Mouse (Mus musculus) T-cell, adult 66 days (primary cell): Measurements from ENCODE around the gene Smarcd3. TPM values are rescaled to one million over a fixed set of nuclear protein-coding genes. Genes with fewer than 3 reads are reported as not detected.

ENCODE experiments used
- total RNA-seq, 2 experiments: library from RNA; stranded (reverse); gene quantifications; 3 replicates in 1 of 2; 4 replicates in 1 of 2; pipeline ENCODE4 v1.2.4; 2023

The Smarcd3 gene
- total RNA-seq, result under 1 TPM in 1 of 2 experiments, not detected in 1; 0.32 TPM

GRCm38 (mm10) chr5:24623986-24624821 lies at the start of gene Smarcd3:
Smarcd3 (minus strand) TSS chr5:24624411.

GRCm38 (mm10) chr5:24586547-24587199 lies 37.5 kb downstream of the Smarcd3 start, which contains the start of gene Chpf2:
Chpf2 (plus strand) TSS chr5:24586741.

GRCm38 (mm10) chr5:24577183-24577929 lies 46.9 kb downstream of the Smarcd3 start, which contains the start of gene Abcf2:
Abcf2 (minus strand) TSS chr5:24577467.

GRCm38 (mm10) chr5:24556709-24557108 lies 67.5 kb downstream of the Smarcd3 start, which contains the start of gene 4931409K22Rik:
4931409K22Rik (minus strand) TSS chr5:24556809.

Other genes starting within 250 kb of the Smarcd3 start
- under 1 TPM; 0.18 to 0.50 TPM for gene Atg9b, start 232.3 kb downstream of the Smarcd3 start, total RNA-seq
- gene Abcb8, start 230.7 kb downstream of the Smarcd3 start, total RNA-seq, result 10 to 100 TPM; 20.7 to 25.5 TPM
- gene Asic3, start 211.0 kb downstream of the Smarcd3 start, total RNA-seq, result under 1 TPM in 1 of 2 experiments, not detected in 1; 0.62 TPM
- gene Cdk5, start 200.9 kb downstream of the Smarcd3 start, total RNA-seq, result 10 to 100 TPM; 29.6 to 43.1 TPM
- gene Slc4a2, start 200.6 kb downstream of the Smarcd3 start, total RNA-seq, result 10 to 100 TPM; 53.8 to 84.9 TPM
- 100 to 1,000 TPM in 1 of 2 experiments, 10 to 100 TPM in 1; 90.8 to 104 TPM for gene Fastk, start 179.1 kb downstream of the Smarcd3 start, total RNA-seq
- gene Tmub1, start 176.6 kb downstream of the Smarcd3 start, total RNA-seq, result 10 to 100 TPM; 26.0 to 28.0 TPM
- 10 to 100 TPM; 82.7 to 91.3 TPM for gene Agap3, start 172.2 kb downstream of the Smarcd3 start, total RNA-seq
- gene Gbx1, start 97.2 kb downstream of the Smarcd3 start, total RNA-seq, result not detected
- not detected for gene Asb10, start 83.4 kb downstream of the Smarcd3 start, total RNA-seq
- not detected for gene 4931409K22Rik, start 67.6 kb downstream of the Smarcd3 start, total RNA-seq
- 10 to 100 TPM; 46.5 to 47.9 TPM for gene Abcf2, start 46.9 kb downstream of the Smarcd3 start, total RNA-seq
- 10 to 100 TPM; 41.0 to 42.2 TPM for gene Chpf2, start 37.7 kb downstream of the Smarcd3 start, total RNA-seq
- gene Nub1, start 61.1 kb upstream of the Smarcd3 start, total RNA-seq, result 10 to 100 TPM; 86.5 to 86.7 TPM
- gene Wdr86, start 106.3 kb upstream of the Smarcd3 start, total RNA-seq, result not detected
- not detected for gene Crygn, start 133.6 kb upstream of the Smarcd3 start, total RNA-seq
- gene Rheb, start 218.2 kb upstream of the Smarcd3 start, total RNA-seq, result 10 to 100 TPM; 45.0 to 50.5 TPM